Mouse (Mus musculus) frontal cortex, postnatal 14 days (tissue): Measurements from ENCODE around the gene Pmp22.

Experiments used
- DNase-seq, 2 experiments: peaks; one replicate each; pipeline ENCODE4 v3.0.0; 2022; ENCODE audit warnings: low spot score in 2 of 2

The Pmp22 gene

DNA sequence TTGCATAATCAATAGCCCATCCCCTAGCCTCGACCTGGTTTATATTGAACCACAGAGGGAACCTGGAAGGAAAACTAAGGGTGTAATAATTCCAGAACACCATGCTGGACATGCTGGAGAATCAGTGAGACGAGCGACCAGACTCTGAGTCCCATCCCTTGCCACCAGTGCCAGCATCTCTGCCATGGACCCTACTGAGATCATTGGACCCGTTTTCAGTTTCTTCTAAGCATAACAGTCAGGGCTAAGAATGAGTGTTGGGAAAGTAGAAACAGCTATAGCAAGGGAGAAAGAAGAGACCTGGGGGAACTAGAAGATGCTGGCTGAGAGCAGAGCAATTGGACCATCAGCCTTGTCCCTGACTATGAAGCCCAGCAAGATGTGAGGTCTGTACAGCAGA, 1.3 kb upstream of the Pmp22 start:
- DNase-seq: no peak

DNA sequence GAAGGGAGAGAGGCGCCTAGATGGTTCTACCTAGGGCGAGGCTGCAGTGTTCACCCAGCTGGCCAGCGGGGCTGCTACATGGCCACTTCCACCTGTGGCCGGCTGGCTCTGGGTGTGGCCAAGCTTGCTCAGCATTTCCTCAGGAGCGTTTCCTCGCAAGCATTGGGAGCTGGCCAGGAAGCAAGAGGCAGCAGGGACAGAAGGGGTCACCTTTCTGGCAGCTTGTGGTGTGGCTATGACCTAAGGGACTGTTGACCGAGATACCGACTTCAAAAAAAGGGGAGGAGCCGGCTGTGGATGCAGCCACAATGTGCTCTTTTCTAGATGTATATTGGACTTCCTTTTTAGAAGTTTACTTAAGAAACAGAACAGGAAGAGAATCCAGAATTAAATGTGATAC, 593 bp downstream of the Pmp22 start:
- no peak for DNase-seq

DNA sequence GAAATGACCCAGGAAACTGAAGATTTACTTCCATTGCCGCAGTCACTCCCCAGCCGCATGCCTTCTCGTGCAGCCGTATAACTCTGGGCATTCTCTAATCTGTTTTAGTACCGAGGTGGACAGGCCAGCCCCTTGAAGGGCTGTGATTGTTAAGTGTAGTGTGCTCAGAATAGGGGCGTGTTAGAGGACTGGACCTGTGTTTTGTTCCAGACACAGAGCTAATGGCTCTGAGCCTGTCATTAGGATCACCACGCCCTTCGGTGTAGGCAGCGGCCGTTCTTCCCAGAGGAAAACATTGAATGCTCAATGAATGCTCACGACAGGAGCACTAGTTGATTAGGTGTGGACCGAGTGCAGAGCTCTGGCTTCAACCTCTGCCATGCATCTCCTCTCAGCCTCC, 1.1 kb downstream of the Pmp22 start:
- no peak for DNase-seq

DNA sequence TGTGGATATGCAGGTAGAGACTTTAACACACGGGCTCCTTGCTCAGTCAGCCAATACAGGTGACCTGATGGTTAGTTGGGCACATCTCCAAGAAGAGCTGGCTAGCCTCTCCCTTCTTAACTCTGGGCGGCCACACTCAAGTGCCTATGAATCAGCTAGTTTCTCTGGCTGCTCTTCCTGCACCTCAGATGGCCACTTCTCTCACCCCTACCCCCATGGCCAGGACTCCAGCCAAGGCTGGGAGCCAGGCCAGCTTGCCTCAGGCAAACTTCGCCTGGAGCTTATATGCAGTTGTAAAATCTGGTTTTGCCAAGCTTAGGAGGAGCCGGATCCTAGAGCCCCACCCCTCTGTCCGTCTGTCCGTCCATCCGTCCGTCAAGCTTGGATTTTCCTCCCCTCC, 1.7 kb downstream of the Pmp22 start:
- DNase-seq: peak in 1 of 2 experiments; percentile 27

DNA sequence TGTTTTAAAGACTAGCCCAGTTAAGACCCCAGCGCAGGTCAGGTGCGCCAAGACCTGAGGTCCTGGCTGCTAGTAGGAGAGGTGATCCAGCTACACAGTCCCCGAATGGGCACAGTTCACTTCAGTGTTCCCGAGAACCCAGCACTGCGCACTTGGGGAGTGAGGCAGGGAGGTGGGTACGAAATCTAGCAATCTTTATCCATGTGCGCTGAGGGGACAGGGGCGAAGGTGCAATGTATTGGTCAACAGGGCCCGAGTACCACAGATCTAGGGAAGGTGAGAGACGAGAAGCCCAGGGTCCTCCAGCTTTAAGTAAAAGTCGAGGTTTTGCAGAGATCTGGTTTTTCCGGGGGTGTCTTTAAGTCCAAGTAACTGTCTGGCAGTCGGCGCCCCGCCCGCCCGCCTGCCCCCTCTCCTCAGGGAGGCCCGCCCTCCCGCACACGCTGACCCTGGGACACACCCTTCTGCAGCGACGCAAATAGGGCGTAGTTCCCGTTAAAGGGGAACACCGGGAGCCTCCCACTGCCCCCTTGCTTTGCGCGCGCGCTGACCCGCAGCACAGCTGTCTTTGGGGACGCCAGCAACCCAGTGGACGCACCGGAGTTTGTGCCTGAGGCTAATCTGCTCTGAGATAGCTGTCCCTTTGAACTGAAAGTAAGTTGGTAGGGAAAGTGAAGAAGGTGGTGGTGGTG, 2.4 kb downstream of the Pmp22 start:
- DNase-seq: no peak

DNA sequence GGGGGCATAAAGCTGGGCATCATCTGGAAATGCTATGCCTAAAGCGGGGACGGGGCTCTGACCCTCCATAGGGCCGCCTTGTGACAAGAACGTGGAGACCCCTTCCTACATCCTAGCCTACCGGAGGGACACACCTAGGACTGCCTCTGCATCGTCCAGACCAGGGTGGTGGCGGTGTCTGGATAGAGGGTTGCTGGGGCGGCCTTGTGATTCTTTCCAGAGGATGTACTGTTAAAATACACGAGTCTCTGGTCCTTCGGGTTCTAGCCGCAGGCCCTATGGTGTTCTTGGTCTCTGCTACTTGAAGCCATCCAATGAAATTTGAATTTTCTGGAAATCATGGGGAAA, 2.9 kb downstream of the Pmp22 start:
- no peak for DNase-seq

DNA sequence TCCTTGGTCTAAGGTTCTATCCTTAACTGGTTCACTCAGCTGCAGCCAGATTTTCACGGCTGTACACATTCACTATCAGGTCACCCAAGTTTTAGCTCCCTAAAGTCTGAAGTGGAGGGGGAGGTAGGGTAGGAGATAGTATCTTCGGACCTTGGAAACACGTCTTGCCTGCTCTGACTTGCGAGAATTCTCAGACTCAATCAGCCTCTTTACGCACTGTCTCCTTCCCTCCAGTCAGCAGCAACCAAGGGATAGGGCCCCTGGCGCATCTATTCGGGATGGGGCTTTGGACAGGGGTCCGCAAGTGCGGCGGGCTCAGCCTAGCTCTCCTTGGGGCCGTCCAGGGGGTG, 3.3 kb downstream of the Pmp22 start:
- DNase-seq: no peak

DNA sequence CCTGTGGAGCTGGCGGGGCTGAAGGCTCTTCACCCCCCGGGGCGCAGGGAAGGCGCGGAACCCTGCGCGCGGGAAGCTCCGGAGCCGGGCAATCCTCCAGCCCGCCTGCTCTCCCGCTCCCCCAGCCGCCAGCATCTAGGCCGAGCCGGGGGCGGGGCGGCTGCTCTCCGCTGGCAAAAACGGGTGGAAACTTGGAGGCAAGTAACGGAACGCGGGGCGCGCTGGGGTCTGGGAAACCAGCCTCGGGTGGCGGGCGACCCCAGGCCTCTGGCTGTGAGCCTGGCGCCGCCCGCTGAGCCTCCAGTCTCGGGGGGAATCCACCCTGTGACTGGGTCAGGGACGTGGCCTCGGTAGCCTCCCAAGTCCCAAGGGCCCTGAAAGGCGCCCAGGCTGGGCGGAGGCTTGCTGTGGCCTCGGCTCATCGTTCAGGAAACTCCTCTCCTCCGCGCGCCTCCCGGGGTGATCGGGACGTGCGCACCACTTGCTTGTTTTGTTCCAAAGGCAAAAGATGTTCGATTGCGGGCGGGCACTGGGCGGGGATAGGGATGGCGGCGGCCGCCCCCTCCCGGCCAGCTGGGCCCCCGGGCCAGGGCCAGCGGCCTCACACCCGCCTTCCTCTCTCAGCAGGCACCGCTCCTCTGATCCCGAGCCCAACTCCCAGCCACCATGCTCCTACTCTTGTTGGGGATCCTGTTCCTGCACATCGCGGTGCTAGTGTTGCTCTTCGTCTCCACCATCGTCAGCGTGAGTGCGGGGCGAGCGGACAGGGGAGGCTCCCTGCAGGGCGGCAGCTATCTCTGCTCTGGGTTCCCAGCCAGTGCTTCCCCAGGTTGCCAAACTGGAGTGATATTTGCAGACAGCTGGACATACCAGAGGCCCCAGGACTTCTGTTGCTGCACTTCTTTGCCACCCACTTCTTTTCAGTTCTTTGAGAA, 4.0 kb downstream of the Pmp22 start:
- peak; percentile 41 to 58 for DNase-seq

DNA sequence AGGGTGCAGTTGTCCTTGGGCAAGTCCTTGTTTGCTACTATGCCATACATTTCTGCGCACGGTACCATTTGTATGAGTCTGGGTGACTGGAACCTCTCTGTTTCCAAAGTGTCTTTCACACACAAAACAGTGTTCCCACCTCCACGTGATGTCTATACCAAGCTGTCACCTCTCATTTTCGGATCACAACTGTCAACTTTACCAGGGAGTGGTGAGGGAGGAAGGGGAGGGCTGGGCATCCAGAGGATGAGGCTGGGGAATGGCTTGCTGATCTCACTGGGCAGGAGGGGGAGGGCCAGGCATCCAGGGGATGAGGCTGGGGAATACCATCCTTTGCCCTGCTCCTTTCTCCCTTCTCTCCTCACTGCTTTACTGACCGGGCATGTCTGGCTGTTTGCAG, 5.2 kb downstream of the Pmp22 start:
- no peak for DNase-seq

DNA sequence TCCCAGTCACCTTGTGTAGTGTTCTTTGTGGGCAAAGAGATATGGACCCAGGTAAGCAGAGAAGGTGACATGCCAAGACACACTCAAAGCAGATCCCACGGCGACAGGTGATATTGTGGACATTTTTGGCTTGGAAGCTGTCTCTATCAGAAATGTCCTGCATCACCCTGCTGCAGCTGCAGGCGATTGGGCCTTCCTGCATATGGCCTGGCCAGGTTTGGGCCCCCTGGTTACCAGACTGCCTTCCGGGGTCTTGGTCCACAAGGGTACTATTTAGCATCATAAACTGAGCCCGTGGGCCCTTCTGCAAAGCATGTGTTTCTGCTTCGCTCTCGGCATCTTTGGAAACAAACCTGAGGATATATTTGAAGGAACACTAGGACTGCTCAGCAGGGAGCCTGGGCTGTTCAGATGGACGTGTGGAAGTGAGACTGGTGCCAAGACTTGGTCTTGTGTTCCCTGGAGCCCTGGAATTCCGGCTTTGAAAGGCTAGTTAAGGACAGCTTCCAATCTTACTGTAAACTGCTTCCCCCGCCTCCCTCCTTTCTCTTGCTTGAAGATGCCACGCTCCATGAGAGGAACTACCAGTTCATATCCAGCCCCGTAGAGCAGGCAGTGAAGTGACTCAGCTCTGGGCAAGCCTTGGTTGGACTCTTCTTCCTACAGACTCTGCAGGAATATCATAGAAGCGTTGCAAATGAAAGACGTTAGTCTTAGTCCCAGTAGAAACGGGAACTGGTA, 6.1 kb downstream of the Pmp22 start:
- DNase-seq: no peak

DNA sequence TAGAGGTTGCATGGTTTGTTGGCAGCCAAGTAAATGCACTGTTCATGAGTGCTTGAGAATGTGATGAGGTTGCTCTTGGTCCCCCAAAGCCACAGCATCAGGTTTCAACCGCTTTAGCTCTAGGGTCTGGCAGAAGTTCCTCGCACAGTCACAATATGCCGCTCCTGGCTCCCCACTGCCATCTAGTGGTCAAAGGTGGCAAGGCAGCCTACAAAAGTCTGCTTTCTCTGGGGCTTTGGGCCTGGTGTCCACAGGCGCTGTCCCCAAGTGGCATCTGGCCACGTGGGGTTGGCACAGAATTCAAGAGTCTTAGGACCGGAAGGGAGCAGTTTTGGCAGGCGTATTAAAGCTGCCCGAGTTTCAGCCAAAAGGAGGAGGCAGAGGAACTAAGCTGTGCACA, 6.8 kb downstream of the Pmp22 start:
- DNase-seq: peak; percentile 89 to 93

DNA sequence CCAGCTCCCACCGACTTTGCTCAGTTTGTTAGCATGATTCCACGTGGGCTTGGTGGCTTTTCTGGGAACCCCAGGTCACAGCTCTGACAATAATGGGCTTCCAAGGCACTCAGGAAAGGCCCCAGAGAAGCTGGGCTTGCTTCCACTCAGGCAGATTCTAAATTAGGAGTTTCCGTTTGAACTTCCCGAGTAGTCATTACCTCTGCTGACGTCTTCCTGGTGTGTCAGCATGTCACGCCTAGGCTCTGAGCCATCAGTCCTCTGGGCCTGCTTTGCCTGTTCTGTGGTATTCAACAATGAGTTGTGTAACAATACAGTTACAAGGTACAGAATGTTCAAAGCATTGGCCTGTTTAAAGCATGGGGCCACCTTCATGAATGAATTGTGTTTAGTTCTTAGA, 7.4 kb downstream of the Pmp22 start:
- DNase-seq: no peak

DNA sequence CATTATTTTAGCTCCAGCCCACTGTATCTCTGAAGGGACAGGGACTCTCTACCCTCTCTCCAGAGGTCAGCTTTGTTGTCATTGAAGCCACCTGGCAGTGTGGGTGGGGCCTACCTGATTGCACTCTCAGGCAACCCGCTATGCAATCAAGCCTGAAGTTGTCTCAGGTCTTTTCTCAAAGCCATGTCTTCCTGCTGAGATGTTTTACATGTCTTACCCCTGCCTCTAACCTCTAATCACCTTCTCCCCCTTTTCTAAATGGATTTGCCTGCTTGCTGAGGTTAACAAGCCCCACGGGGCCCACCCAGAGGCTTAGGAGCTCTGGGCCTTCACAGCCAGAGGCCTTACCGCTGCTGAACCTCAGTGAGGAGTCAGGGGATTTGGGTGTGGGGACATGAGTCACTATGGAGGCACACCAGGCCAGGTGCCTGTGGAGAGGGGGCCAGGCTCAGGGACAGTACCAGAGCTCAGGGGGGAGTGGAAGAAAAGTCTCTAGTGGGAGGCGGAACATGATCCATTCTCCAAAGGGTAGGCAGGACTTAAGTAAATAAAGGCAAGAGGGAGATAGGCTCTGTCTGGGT, 8.1 kb downstream of the Pmp22 start:
- no peak for DNase-seq

DNA sequence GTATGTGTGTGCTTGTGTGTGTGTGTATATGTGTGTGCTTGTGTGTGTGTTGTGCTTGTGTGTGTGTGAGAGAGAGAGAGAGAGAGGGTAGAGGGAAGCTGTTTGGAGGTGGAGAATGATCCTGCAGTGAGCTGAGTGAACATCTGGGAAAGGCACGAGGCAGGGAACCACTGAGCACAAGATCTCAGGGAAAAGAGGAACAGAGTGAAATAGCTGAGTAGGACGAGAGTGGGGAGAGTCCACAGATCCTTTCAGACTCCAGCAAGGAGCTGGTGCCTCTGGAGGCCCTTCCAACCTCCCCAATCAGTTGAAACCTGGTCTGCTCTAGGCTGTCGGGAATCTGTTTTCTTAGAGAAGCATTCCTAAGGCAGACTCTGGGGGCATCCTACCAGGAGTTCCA, 10.0 kb downstream of the Pmp22 start:
- no peak for DNase-seq

DNA sequence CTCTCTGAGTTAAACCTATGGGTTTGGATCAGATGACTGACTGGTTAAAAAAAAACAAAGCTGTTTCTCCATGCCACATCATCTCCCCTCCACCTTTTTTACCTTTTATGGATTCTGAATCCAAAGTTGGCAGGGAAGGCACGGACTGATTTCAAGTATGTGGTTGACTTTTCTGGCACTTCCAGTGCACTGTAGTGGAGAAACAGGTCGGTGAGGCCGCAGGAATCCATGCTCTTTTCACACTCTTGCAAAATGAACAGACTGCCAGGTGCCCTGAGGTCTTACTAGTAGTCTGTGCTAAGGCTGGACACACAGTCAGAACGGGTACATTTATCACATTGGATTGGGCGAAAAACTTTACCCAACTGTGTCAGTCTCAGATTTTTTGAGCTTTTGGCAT, 13.5 kb downstream of the Pmp22 start:
- no peak for DNase-seq

DNA sequence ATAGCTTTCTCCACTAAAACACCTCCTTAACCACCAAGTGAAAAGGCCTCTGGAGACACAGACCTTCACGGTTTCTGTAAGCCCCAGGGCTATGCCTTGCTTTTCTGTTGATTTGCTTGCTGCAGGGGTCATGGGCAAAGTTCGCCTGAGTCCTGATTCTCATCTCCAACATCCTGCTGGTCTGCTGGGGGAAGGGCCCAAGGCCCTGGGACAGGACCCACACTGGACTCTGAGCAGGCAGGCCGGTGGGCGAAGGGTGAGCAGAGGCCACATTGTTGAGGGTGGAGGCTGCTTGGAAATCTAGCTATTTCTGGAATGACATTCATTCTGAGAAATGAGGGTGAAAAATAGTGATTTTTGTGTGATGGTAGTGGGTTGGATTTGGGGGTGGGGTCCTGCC, 14.0 kb downstream of the Pmp22 start:
- no peak for DNase-seq

DNA sequence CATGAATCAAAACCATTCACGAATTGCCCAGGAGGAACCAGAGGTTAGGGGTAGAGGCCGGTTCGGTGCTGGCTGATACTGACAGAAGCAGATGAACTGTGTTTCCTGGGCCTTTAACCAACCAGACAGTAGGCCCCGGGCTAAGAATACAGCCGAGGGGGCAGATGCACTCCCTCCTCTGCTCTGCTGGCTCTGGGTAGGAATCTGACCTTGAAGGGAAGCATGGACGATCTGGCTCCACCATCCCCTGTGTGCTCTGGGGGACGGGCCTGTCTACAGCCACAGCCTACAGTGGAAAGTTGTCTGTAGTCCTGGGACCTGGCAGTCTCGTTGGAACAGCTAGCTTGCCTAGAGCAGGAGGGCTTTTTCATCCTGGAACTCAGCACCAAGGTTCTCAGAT, 14.7 kb downstream of the Pmp22 start:
- DNase-seq: no peak

DNA sequence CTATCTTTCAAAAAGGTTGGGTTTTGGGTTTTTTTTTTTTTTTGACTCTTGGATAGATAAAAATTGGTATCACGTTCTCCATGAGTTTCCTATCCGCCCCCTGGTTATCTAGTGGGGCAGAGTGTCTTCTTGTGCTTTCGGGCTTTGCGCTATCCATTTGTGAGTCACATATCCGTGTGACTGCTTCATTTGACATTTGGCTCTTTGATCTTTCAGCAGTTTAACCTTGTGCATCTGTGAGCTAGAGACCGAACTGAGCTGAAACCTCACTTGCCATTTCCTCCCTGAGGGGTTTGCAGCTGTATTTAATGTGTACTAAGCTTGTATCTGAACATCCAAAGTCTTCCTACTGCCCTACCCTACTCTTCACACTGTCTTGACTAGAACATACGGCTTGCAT, 17.8 kb downstream of the Pmp22 start:
- DNase-seq: no peak

DNA sequence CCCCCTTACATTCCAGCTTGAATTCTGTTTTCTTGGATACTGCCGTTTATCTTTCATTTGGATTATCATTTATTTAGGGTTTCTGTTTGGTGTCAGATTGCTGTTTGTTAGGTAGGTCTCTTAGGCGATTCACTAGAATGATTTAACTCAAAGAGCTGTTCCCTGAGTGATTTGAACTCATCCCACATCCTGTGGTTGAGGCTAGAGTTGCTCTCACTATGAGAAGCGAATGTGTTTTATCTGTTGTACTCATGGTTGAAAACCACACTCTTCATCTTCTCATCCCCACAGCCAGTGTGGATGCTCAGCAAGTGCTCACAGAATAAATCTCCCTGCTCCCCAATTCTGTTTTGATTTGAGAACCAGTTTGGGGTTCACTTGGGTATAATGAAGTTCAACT, 19.5 kb downstream of the Pmp22 start:
- DNase-seq: no peak

DNA sequence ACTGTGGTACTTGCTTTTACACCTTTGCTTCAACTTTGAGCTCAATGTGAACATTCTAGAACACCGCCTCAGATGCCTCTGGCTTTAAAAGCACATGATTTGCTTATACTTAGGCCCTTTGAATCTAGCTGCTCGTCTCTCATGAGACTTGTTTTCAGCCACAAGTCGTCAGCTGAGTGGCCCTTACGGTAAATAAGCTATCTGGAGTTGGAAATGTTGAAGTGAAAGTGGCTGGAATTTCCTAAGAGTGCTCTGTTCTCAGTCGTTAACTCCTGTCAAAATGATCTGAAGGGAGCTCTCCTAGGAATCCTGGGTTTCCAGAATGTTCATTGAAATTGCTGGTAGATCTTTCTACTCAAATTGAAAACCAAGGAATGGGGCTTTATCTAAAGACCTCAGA, 23.1 kb downstream of the Pmp22 start:
- no peak for DNase-seq

DNA sequence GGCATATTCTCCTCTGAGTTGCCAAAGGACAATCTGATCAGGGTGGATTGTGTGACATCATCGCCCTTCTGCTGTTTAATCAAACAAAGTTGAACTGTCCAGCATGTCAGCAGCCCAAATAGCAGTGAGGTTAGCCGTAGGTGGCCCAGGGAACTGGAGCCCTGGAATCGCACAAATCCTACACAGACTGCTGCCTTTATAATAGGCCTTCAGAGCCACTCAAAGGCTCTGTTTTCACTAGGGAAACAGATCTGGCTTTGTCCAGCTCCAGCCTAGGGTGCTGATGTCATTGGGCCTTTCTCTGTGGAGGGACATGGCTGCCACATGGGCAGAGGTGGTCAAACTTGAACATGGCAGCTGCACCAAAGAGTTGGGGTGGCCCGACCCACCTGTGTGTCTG, 28.3 kb downstream of the Pmp22 start:
- no peak for DNase-seq

DNA sequence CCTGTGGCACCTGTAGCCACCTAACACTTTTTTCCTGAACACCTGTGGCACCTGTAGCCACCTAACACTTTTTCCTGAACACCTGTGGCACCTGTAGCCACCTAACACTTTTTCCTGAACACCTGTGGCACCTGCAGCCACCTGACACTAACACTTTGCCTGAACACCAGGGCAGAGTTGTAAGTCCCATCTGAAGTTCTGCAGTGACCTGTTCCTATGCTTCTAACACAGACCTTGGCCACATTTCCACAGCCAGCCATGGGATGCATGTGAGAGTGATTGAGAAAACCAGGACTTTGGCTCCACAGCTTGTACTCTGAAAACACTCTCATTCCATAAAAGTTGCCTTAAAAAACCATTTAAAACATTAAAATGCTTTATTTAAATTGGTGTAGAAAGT, 32.1 kb downstream of the Pmp22 start:
- no peak for DNase-seq

DNA sequence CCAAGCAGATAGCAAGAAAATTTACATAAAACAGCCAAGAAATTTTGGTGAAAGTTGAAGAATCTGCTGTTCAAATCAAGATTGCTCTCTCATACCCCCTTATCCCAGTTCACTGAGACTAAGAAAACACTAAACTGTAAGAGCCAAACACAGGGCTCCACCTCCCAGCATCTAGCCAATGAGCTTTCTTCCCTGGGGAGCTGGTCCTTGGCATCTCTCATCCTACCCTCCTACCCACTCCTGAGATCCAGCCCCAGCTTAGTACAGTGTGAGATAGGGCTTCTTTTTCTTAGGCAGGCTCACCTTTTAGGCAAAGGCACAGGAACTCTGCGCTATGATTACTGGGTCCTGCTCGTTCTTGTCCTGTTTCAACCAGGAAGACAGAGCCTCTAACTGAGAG, 34.0 kb downstream of the Pmp22 start:
- DNase-seq: no peak
